Mouse (Mus musculus): Measurements from ENCODE around the gene Mbl2.
"Not testable (repeated sequence)": the region's sequence is repeated elsewhere in the genome, so short reads cannot be mapped to it uniquely, and the experiment has no call there.

Mbl2 gene

GRCm38 (mm10) chr19:30232691-30233090 lies at the start of gene Mbl2:
TSS of gene Mbl2 (plus strand) at chr19:30232942.
- DNase-seq (ENCODE audit: low read depth), result no peak

DNA sequence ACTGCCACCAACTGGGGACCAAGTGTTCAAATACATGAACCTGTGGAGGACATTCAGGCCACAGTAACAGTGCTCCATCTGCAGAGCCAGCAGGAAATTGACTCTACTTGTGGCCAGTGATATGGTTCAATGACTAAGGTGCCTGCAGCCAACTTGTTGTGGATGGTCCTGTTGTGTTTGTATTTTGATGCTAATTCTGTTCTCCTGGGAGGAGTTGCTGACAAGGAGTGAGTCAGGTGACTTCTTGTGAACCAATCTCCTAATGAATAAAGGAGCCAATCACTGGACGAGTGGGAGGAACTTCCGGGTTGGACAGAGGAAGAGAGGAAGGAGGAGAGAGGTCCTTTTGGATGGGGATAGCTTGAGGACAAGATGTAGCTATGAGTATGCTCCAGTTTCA lies 47.2 kb upstream of the Mbl2 start:
- DNase-seq (ENCODE audit: low read depth), result no peak

DNA sequence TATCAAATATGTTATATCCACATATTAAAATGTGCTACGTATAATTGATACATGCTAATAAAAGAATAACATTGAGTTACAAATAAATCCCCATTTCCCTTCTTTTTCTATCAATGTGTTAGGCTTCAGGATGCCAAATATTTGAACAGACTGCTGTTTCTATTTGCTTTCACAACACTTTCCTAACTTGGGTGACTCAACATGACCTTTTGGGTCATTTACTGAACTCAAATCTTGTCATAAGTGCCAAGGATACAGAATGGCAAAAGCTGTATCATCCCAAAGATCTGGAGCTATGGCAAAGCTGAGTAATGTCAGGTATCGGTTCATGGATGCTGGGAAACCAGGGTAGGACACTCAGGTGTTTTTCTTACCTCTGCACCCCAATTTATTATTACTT lies 45.5 kb upstream of the Mbl2 start:
- DNase-seq (ENCODE audit: low read depth), result no peak

- no peak for DNase-seq (ENCODE audit: low read depth)
These were observed 37.7 kb upstream of the Mbl2 start for GRCm38 (mm10) chr19:30194999-30195398.

DNA sequence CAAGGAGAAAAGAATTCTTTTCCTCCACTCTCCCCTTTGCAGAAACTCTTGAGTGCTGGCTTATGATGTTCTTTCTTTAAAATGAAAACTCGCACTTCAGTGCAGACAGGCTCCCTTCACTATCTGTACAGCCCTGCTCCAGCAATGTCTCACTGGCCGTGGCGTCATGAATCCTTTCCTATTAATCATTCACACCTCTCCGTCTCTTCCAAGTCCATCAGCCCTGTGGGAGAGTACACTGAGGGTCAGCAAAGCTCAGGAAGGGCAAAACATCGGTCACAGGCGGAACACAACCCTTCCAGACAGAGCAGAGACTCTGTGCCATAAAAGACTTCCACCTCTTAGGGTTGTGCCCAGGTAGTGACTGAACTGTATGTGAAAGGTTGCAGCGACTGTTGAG lies 30.6 kb upstream of the Mbl2 start:
- DNase-seq (ENCODE audit: low read depth), result no peak

DNA sequence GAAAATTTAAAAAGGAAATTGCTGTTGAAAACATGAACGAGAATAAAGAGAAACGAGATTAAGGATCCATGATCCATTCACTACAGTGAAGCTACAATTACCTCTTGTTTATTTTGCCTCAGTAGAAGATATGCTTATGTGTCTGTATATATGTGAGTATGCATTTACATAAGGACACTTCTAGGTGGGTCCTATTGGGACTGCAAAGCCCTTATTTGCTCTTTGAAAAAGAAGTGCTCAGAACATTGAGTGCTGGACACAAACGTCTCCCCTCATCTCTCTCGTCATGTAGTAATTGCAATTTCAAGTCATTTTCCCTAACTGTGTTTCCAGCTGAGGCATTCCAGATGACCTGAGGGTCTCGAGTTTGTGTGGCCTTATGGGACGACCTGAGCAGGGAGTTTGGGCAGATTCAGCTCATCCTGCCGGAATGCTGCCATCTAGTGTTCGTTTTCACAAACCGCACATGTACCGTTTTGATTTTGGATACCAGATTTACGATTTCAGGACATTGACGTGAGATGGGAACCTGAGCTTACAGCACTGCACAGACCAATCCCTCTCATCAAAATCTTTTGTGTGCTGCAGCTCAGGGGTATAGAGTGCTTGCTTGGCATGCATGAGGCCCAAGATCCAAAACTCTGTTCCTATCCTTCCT lies 27.5 kb upstream of the Mbl2 start:
- DNase-seq (ENCODE audit: low read depth), result peak; percentile 63

DNA sequence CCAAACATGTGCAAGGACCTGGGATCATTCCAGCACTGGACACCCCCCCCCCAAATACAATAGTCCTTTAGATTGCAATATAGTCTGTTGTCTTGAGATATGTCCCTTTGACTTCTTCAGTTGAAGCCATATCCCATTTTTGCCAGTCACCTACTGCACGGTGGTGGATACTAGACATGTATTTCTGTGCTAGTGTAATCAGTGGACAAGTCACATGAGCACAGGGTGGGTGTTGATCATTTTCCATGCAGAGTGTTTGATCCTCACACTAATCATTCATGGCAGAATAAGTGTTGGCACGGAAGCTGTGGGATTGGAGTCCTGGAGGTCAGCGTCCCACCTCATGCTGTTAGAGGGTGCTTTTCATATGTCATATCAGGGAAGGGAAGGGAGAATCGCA lies 26.9 kb upstream of the Mbl2 start:
- no peak for DNase-seq (ENCODE audit: low read depth)

- DNase-seq (ENCODE audit: low read depth), result no peak
These were observed 25.8 kb upstream of the Mbl2 start for GRCm38 (mm10) chr19:30206981-30207380.

- DNase-seq (ENCODE audit: low read depth), result not testable (repeated sequence)
These were observed 23.7 kb upstream of the Mbl2 start for GRCm38 (mm10) chr19:30209006-30209405.

DNA sequence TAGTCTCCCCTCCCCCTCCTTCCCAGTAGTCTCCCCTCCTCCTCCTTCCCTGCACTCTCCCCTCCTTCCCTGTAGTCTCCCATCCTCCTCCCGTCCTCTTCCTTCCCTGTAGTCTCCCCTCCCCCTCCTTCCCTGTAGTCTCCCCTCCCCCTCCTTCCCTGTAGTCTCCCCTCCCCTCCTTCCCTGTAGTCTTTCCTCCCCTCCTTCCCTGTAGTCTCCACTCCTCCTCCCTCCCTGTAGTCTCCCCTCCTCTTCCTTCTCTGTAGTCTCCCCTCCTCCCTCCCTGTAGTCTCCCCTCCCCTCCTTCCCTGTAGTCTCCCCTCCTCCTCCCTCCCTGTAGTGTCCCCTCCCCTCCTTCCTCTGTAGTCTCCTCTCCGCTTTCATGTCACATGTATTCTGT lies 18.7 kb upstream of the Mbl2 start:
- DNase-seq (ENCODE audit: low read depth), result no peak

- DNase-seq (ENCODE audit: low read depth), result not testable (repeated sequence)
These were observed 17.0 kb upstream of the Mbl2 start for GRCm38 (mm10) chr19:30215736-30216135.

DNA sequence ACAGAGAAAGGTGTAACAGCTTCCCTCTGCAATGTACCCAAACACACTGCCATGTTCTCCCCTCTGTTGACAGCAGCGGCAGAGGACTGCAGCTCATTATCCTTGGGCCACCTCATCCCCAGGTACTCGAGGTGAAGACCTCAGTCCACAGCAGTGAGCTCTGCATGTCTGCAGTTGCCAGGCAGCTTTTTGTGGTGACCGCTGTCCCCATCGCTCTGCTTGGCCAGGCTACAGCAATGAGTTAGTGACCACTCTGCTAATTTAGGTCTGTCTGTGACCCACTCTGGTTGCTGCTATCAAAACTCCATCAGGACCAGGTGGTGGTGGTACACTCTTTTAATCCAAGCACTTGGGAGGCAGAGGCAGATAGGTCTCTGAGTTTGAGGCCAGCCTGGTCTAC lies 16.6 kb upstream of the Mbl2 start:
- DNase-seq (ENCODE audit: low read depth), result no peak

- DNase-seq (ENCODE audit: low read depth), result peak; percentile 41
These were observed 15.4 kb upstream of the Mbl2 start for GRCm38 (mm10) chr19:30217335-30217734.

GRCm38 (mm10) chr19:30222593-30222992 lies 10.1 kb upstream of the Mbl2 start:
- DNase-seq (ENCODE audit: low read depth), result not testable (repeated sequence)

- DNase-seq (ENCODE audit: low read depth), result no peak
These were observed 3.3 kb upstream of the Mbl2 start for GRCm38 (mm10) chr19:30229477-30229876.

DNA sequence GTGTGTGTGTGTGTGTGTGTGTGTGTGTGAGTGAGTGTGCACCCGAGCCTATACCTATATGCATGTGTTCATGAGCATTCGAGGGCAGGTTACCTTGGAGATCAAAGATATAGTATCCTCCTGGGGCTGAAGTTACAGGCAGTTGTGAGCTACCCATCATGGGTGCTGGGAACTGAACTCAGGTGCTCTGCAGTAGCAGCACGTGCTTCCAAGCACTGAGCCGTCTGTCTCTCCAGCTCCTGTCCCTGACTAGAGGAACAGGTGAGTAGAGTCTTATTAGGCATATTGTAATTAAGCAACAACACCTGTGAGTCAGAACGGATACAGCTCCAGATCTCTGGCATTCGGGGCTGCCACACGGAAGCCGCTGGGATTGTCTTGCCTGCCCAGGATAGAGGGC lies 1.7 kb downstream of the Mbl2 start:
- DNase-seq (ENCODE audit: low read depth), result no peak

- peak; percentile 50 for DNase-seq (ENCODE audit: low read depth)
These were observed 14.6 kb downstream of the Mbl2 start for GRCm38 (mm10) chr19:30247359-30247758.

DNA sequence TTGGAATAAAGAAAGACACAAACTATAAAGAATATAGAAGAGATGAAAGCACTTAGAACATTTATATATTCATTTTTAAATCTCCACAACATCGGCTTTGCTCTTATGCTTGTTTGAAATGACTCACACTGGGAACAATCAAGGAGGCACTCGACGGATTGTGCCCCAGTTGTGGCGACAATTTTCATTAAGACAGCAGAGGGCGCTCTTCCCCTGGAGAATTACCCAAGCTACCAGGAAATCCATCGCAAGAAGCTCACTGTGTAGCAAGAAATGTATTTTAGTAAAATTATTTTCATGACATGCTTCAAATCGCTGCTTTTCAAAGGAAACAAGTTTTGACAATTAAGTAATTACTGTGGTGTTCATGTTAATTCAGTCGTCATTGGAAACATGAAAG lies 16.1 kb downstream of the Mbl2 start:
- peak; percentile 54 for DNase-seq (ENCODE audit: low read depth)

- no peak for DNase-seq (ENCODE audit: low read depth)
These were observed 19.5 kb downstream of the Mbl2 start for GRCm38 (mm10) chr19:30252253-30252652.

DNA sequence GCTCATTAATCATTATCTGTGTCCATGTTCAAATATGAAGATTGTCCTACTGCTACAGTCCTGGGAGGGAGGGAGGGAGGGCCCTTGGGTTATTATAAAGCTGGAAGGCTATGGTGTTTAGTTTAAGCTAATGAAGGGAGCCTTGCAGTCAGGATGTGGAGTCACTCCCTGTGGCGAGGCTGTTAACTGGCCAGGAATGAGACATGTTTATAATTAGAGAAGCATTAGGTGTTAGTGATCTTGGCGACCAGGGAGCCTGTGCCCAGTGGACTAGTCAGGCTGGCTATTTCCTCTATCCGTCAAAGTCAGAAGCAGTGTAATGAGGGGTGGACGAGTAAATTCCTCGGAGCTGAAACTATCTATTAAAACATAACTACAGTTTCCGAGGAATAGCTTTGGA lies 23.6 kb downstream of the Mbl2 start:
- no peak for DNase-seq (ENCODE audit: low read depth)

DNA sequence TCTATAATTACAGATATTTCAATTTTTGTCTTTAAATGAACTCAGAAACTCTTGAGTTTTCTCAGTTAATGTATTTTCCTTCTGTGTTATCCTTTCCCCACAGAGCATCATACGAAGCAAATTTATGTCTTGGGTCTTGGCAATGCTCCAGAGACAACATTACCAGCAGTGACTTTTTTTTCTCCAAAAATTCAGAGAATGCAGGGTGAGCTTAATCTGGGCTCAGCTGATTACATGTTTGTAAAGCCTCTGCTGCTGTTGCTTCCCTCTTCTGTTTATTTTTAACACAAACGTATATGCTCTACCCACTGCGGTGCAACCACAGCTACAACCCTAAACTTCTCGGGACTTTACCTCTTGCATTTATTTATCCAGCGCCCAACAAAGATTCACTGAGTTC lies 48.4 kb downstream of the Mbl2 start:
- DNase-seq (ENCODE audit: low read depth), result no peak

DNA sequence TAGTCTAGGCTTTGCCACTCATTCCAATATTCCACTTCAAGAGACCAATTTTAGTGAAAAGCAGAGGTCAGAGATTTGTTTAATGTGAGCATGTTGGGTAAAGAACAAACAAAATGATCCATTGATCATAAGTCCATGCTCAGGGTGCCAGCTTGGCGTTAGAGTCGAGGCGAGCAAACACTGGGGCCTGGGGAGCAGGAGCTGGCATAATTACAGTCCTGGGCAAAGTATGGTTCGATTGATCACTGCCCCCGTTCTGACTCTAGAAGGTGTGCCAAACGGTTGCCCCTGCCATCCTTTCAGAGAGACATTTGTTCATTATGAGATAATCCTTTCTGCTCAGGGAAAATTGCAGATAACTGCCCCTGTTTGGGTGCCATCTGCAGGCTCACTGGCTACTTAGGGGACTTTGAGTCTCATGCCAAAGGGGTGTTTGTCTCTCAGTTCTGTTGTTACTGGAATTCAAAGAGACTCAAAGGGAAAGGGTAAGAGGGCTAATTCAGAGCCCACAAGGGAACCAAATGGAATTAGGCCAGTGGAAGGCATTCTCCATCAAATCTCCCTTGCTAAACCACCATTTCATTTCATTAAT lies 55.3 kb downstream of the Mbl2 start:
- no peak for DNase-seq (ENCODE audit: low read depth)

All from induced T-regulatory cell, adult 2 months (primary cell).